Mouse (Mus musculus): Measurements from ENCODE around the gene Cdc7. TPM values are rescaled to one million over a fixed set of nuclear protein-coding genes. Genes with fewer than 3 reads are reported as not detected.

The Cdc7 gene
- polyA plus RNA-seq, 1 experiment from 2014 or later, result 69.3 TPM

GRCm38 (mm10) chr5:107022064-107022428 is 57.9 kb downstream of the Cdc7 start:
- 90% methylated on average over 3 of the region's 3 CpGs for WGBS
- Histone ChIP-seq H3K4me3 (ENCODE audit: low read depth, low read length) (no peak overlapping the region), H3K4me2 (ENCODE audit: low read depth, low read length, severe bottlenecking) (no peak overlapping the region), H3K36me3 (ENCODE audit: control insufficient read depth, insufficient read depth, low read length) (no peaks in the 10 kb centered on the region), H3K27ac (ENCODE audit: low read depth, low read length) (no peak overlapping the region), H3K9me3 (ENCODE audit: control insufficient read depth, low read length) (no peaks in the 10 kb centered on the region), H3K9ac (ENCODE audit: low read length) (no peak overlapping the region), H3K27me3 (ENCODE audit: control insufficient read depth, insufficient read depth, low read length) (no peaks in the 10 kb centered on the region), H3K4me1 (replicated peaks; ENCODE audit: control insufficient read depth, insufficient read depth, low read length) (0 out of 2 replicates have a peak, but pooled peaks cover 2% of the 10 kb centered on the region)
- no peak for DNase-seq (ENCODE audit: low spot score)
- no peak for ATAC-seq (replicated peaks; ENCODE audit: low FRiP score)

- WGBS, result 80% methylated on average over 5 of the region's 5 CpGs
- H3K27ac ChIP-seq (ENCODE audit: low read depth, low read length), result no peak overlapping the region
- no peak for ATAC-seq (replicated peaks; ENCODE audit: low FRiP score)
- H3K4me2 ChIP-seq (ENCODE audit: low read depth, low read length, severe bottlenecking), result no peak overlapping the region
- no peaks in the 10 kb centered on the region for H3K36me3 ChIP-seq (ENCODE audit: control insufficient read depth, insufficient read depth, low read length)
- no peaks in the 10 kb centered on the region for H3K27me3 ChIP-seq (ENCODE audit: control insufficient read depth, insufficient read depth, low read length)
- H3K9me3 ChIP-seq (ENCODE audit: control insufficient read depth, low read length), result no peaks in the 10 kb centered on the region
- peak; percentile 23 for DNase-seq (ENCODE audit: low spot score)
- H3K4me3 ChIP-seq (ENCODE audit: low read depth, low read length), result no peak overlapping the region
- H3K9ac ChIP-seq (ENCODE audit: low read length), result no peak overlapping the region
- 0 out of 2 replicates have a peak, but pooled peaks cover 2% of the 10 kb centered on the region for H3K4me1 ChIP-seq (replicated peaks; ENCODE audit: control insufficient read depth, insufficient read depth, low read length)
Observed at GRCm38 (mm10) chr5:107023951-107024350, 59.8 kb downstream of the Cdc7 start.

DNA sequence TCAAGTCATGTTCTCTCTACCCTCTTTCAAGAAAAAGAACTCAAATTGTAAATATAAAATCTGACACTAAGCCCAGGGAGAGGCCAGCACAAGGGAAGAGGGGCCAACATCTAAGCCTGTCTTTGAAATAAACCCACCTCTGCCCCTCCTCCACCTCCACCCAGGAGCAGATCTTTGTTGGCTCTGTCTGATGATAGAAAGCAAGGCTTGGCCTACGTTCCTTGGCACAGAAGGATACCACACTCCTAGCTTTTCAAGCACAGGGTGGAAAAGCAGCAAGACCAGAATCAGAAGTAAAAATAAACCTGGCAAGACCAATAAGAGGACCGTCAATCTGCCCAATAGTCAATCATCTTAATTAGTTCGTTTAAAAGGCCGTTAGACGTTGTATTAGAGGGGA is 61.2 kb downstream of the Cdc7 start:
- WGBS, result 78% methylated on average over 5 of the region's 5 CpGs
- no peaks in the 10 kb centered on the region for H3K9me3 ChIP-seq (ENCODE audit: control insufficient read depth, low read length)
- H3K9ac ChIP-seq (ENCODE audit: low read length), result no peak overlapping the region
- H3K27ac ChIP-seq (ENCODE audit: low read depth, low read length), result no peak overlapping the region
- H3K27me3 ChIP-seq (ENCODE audit: control insufficient read depth, insufficient read depth, low read length), result no peaks in the 10 kb centered on the region
- no peaks in the 10 kb centered on the region for H3K36me3 ChIP-seq (ENCODE audit: control insufficient read depth, insufficient read depth, low read length)
- 0 out of 2 replicates have a peak, but pooled peaks cover 2% of the 10 kb centered on the region for H3K4me1 ChIP-seq (replicated peaks; ENCODE audit: control insufficient read depth, insufficient read depth, low read length)
- ATAC-seq (replicated peaks; ENCODE audit: low FRiP score) (no peak), DNase-seq (ENCODE audit: low spot score) (no peak)
- H3K4me2 ChIP-seq (ENCODE audit: low read depth, low read length, severe bottlenecking), result no peak overlapping the region
- H3K4me3 ChIP-seq (ENCODE audit: low read depth, low read length), result no peak overlapping the region

- no peak overlapping the region for H3K9ac ChIP-seq (ENCODE audit: low read length)
- no peak overlapping the region for H3K4me2 ChIP-seq (ENCODE audit: low read depth, low read length, severe bottlenecking)
- peak; percentile 38 for DNase-seq (ENCODE audit: low spot score)
- 86% methylated on average over 8 of the region's 8 CpGs for WGBS
- no peaks in the 10 kb centered on the region for H3K27me3 ChIP-seq (ENCODE audit: control insufficient read depth, insufficient read depth, low read length)
- no peaks in the 10 kb centered on the region for H3K36me3 ChIP-seq (ENCODE audit: control insufficient read depth, insufficient read depth, low read length)
- no peaks in the 10 kb centered on the region for H3K9me3 ChIP-seq (ENCODE audit: control insufficient read depth, low read length)
- H3K4me1 ChIP-seq (replicated peaks; ENCODE audit: control insufficient read depth, insufficient read depth, low read length), result 0 out of 2 replicates have a peak, but pooled peaks cover 2% of the 10 kb centered on the region
- no peak overlapping the region for H3K4me3 ChIP-seq (ENCODE audit: low read depth, low read length)
- ATAC-seq (replicated peaks; ENCODE audit: low FRiP score), result no peak
- H3K27ac ChIP-seq (ENCODE audit: low read depth, low read length), result no peak overlapping the region
Observed at GRCm38 (mm10) chr5:107025809-107026208, 61.7 kb downstream of the Cdc7 start.

DNA sequence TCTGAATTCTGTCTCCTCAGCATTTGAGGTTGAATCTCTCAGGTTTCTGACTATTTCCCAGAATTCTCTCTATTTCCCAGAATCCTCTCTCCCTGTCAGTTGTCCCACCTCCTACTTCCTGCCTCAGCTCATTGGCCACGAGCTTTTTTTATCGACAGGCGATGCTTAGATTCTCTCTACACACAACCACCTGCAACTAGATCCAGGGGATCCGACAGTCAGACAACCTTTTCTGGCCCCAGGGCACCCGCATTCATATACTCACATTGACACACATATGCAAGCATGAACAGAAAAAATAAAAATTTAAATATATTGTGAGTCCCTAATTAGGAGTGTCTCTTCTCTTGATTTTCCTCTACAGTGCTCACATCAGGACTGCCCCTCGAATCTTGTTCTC is 63.5 kb downstream of the Cdc7 start:
- WGBS, result 89% methylated on average over 6 of the region's 6 CpGs
- ATAC-seq (replicated peaks; ENCODE audit: low FRiP score), result no peak
- no peak for DNase-seq (ENCODE audit: low spot score)
- no peaks in the 10 kb centered on the region for H3K27me3 ChIP-seq (ENCODE audit: control insufficient read depth, insufficient read depth, low read length)
- H3K9ac ChIP-seq (ENCODE audit: low read length), result no peak overlapping the region
- no peak overlapping the region for H3K4me3 ChIP-seq (ENCODE audit: low read depth, low read length)
- H3K9me3 ChIP-seq (ENCODE audit: control insufficient read depth, low read length), result no peaks in the 10 kb centered on the region
- no peak overlapping the region for H3K27ac ChIP-seq (ENCODE audit: low read depth, low read length)
- H3K4me2 ChIP-seq (ENCODE audit: low read depth, low read length, severe bottlenecking), result no peak overlapping the region
- H3K36me3 ChIP-seq (ENCODE audit: control insufficient read depth, insufficient read depth, low read length), result no peaks in the 10 kb centered on the region
- 0 out of 2 replicates have a peak, but pooled peaks cover 2% of the 10 kb centered on the region for H3K4me1 ChIP-seq (replicated peaks; ENCODE audit: control insufficient read depth, insufficient read depth, low read length)

DNA sequence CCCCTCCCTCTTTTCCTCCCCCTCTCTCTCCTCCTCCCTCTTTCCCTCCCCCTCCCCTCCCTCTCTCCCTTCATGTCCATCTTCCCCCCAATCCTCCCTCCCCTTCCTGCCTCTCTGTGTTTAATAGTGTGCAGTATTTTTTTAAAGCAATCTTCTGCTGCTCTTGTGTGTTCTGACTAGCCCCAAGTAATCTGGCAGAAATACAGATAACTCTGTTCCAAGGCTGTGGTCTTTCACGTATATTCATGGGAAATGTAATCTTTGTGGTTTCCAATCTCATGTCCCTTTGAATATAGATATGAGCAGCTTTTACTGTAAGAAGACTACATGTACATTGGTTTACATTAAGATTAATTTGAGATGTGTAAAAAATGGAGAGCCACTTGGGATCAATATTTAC is 64.4 kb downstream of the Cdc7 start:
- Histone ChIP-seq H3K4me2 (ENCODE audit: low read depth, low read length, severe bottlenecking) (no peak overlapping the region), H3K9ac (ENCODE audit: low read length) (no peak overlapping the region), H3K36me3 (ENCODE audit: control insufficient read depth, insufficient read depth, low read length) (no peaks in the 10 kb centered on the region), H3K4me3 (ENCODE audit: low read depth, low read length) (no peak overlapping the region), H3K27me3 (ENCODE audit: control insufficient read depth, insufficient read depth, low read length) (no peaks in the 10 kb centered on the region), H3K4me1 (replicated peaks; ENCODE audit: control insufficient read depth, insufficient read depth, low read length) (0 out of 2 replicates have a peak, but pooled peaks cover 2% of the 10 kb centered on the region), H3K9me3 (ENCODE audit: control insufficient read depth, low read length) (no peaks in the 10 kb centered on the region), H3K27ac (ENCODE audit: low read depth, low read length) (no peak overlapping the region)
- no peak for DNase-seq (ENCODE audit: low spot score)
- no peak for ATAC-seq (replicated peaks; ENCODE audit: low FRiP score)
- 76% methylated on average over 1 of the region's 1 CpGs for WGBS

DNA sequence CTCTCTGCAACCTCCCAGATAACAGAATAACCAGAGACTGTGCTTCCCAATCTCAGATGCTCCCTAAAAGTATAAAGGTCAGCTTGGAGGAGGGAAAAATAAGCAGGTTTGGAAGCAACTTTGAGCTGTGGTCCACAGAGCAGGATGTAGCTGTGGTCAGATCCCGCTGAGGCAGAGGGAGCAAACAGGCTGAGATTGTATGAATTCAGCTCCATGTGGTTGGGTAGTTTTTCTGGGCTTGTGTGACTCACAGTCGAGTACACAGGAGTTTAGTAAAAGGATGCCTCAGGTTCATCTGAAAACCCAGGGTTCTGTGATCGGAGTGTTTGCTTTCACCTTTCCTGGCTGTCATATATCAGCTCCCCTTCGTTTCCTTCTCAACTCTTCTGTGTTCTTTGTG is 65.7 kb downstream of the Cdc7 start:
- Histone ChIP-seq H3K4me1 (replicated peaks; ENCODE audit: control insufficient read depth, insufficient read depth, low read length) (0 out of 2 replicates have a peak, but pooled peaks cover 2% of the 10 kb centered on the region), H3K27me3 (ENCODE audit: control insufficient read depth, insufficient read depth, low read length) (no peaks in the 10 kb centered on the region), H3K9me3 (ENCODE audit: control insufficient read depth, low read length) (no peaks in the 10 kb centered on the region), H3K4me3 (ENCODE audit: low read depth, low read length) (no peak overlapping the region), H3K27ac (ENCODE audit: low read depth, low read length) (no peak overlapping the region), H3K36me3 (ENCODE audit: control insufficient read depth, insufficient read depth, low read length) (no peaks in the 10 kb centered on the region), H3K4me2 (ENCODE audit: low read depth, low read length, severe bottlenecking) (no peak overlapping the region), H3K9ac (ENCODE audit: low read length) (no peak overlapping the region)
- ATAC-seq (replicated peaks; ENCODE audit: low FRiP score) (no peak), DNase-seq (ENCODE audit: low spot score) (no peak)
- 81% methylated on average over 4 of the region's 4 CpGs for WGBS

DNA sequence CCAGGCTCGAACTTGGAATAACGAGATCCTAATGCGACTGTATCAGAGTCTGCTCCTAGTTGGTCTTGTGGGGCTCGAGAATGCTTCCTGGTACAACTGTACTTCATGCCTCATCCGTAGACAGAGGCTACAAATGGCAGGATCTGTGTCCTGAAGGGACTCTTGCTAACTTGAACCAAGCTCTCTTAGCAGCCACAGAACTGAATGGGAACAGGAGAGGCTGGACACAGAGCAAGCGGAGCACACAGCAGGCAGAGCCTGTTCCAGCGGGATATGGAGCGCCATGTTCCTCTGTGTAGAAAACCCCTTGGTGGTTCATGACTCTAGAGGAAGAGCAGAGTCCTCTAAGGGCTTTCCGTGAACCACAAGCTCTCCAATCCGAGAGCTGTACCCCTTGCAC is 66.7 kb downstream of the Cdc7 start:
- DNase-seq (ENCODE audit: low spot score) (no peak), ATAC-seq (replicated peaks; ENCODE audit: low FRiP score) (no peak)
- Histone ChIP-seq H3K4me1 (replicated peaks; ENCODE audit: control insufficient read depth, insufficient read depth, low read length) (no peaks in the 10 kb centered on the region), H3K4me3 (ENCODE audit: low read depth, low read length) (no peak overlapping the region), H3K36me3 (ENCODE audit: control insufficient read depth, insufficient read depth, low read length) (no peaks in the 10 kb centered on the region), H3K9ac (ENCODE audit: low read length) (no peak overlapping the region), H3K4me2 (ENCODE audit: low read depth, low read length, severe bottlenecking) (no peak overlapping the region), H3K27me3 (ENCODE audit: control insufficient read depth, insufficient read depth, low read length) (no peaks in the 10 kb centered on the region), H3K27ac (ENCODE audit: low read depth, low read length) (no peak overlapping the region), H3K9me3 (ENCODE audit: control insufficient read depth, low read length) (no peaks in the 10 kb centered on the region)
- 90% methylated on average over 10 of the region's 10 CpGs for WGBS

Measured in forebrain, embryonic 11.5 days (tissue).